Mouse (Mus musculus): Measurements from ENCODE around the gene Cyp4f16. TPM values are rescaled to one million over a fixed set of nuclear protein-coding genes. Genes with fewer than 3 reads are reported as not detected.
"Not testable (repeated sequence)": the region's sequence is repeated elsewhere in the genome, so short reads cannot be mapped to it uniquely, and the experiment has no call there.

Gene Cyp4f16
- polyA plus RNA-seq, 1 experiment from 2014 or later: 23.4 TPM

DNA sequence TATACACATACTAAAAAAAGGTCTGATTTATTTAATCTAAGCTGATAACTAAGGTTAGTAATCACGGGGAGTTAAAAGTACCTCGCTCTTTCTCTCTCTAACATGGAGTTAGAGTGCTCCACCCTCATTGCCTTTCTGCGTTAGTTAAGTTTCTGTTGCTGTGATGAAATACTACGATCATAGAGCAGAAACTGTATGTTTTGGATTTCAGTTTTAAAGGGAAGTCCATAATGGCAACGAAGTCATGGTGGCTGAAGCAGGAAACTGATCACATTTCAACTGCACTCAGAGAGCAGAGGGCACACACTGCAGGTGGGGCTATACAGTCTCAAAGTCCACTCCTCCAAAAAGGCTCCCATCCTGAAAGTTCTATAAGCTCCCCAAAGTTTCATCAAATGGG is 13.5 kb upstream of the Cyp4f16 start:
- WGBS: 92% methylated on average over 5 of the region's 5 CpGs
- Histone ChIP-seq H3K4me3 (no peak overlapping the region), H3K9me3 (no peaks in the 10 kb centered on the region)

DNA sequence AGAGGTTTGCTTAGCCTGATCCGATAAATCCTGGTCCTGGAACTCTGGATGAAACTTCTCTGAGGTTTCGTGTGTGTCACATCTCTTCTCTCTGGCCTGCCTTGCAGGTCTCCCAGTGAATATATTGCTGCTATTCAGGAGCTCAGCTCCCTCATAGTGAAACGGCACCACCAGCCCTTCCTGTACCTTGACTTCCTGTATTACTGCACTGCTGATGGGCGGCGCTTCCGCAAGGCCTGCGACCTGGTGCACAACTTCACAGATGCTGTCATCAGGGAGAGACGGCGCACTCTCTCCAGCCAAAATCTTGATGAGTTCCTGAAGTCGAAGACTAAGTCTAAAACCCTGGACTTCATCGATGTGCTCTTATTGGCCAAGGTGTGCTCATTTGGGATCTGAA is 12.5 kb upstream of the Cyp4f16 start:
- Histone ChIP-seq H3K27me3 (no peaks in the 10 kb centered on the region), H3K9me3 (no peaks in the 10 kb centered on the region), H3K36me3 (peaks cover 53% of the 10 kb centered on the region), H3K4me2 (no peak overlapping the region), H3K27ac (no peak overlapping the region), H3K4me3 (no peak overlapping the region), H3K9ac (no peak overlapping the region), H3K4me1 (replicated peaks) (peaks cover 9% of the 10 kb centered on the region)
- WGBS: 94% methylated on average over 11 of the region's 11 CpGs
- no peak for ATAC-seq (ENCODE audit: low FRiP score)

More for the DNA sequence above, 13.5 kb upstream of the Cyp4f16 start:
- H3K9ac ChIP-seq: no peak overlapping the region
- H3K27me3 ChIP-seq: no peaks in the 10 kb centered on the region
- no peak overlapping the region for H3K27ac ChIP-seq
- no peaks in the 10 kb centered on the region for H3K4me1 ChIP-seq (replicated peaks)
- no peak for ATAC-seq (ENCODE audit: low FRiP score)
- H3K4me2 ChIP-seq: no peak overlapping the region
- H3K36me3 ChIP-seq: peaks cover 55% of the 10 kb centered on the region

DNA sequence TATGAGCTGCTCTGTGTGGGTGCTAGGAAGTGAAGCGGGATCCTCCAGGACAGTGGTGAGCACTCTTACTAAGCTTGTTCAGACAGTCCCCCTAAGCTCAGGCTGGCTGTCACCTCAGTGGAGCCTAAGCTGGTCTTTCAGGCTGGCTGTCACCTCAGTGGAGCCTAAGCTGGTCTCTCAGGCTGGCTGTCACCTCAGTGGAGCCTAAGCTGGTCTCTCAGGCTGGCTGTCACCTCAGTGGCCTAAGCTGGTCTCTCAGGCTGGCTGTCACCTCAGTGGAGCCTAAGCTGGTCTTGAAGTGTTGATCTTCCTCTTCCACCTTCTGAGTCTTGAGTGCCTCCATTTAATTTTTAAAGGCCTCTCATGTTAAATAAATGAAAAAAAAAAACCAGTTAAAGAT is 10.0 kb upstream of the Cyp4f16 start:
- WGBS: 92% methylated on average over 1 of the region's 1 CpGs
- H3K27ac ChIP-seq; H3K4me1 ChIP-seq (replicated peaks); H3K27me3 ChIP-seq; H3K9me3 ChIP-seq; H3K4me3 ChIP-seq; H3K4me2 ChIP-seq; ATAC-seq (ENCODE audit: low FRiP score); H3K9ac ChIP-seq: not testable (repeated sequence)
- peaks cover 38% of the 10 kb centered on the region for H3K36me3 ChIP-seq

DNA sequence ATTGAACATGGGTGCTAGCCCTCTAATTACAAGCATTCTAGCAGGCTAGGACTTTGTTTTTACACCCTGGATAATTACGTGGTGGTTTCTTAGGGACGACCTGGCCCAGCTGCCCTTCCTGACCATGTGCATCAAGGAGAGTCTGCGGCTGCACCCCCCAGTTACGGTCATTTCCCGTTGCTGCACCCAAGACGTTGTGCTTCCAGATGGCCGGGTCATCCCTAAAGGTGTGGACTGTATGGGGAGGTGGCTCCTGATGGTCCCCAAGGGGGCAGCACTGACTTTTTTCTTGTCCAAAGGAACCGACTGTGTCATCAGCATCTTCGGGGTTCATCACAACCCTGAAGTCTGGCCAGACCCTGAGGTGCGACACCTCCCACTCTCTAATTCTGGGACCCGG is 8.6 kb upstream of the Cyp4f16 start:
- WGBS: 89% methylated on average over 11 of the region's 11 CpGs
- no peak for ATAC-seq (ENCODE audit: low FRiP score)
- Histone ChIP-seq H3K36me3 (peaks cover 28% of the 10 kb centered on the region), H3K27me3 (no peaks in the 10 kb centered on the region), H3K4me3 (no peak overlapping the region), H3K9ac (no peak overlapping the region), H3K4me2 (no peak overlapping the region), H3K4me1 (replicated peaks) (peaks cover 9% of the 10 kb centered on the region), H3K9me3 (no peaks in the 10 kb centered on the region), H3K27ac (no peak overlapping the region)

DNA sequence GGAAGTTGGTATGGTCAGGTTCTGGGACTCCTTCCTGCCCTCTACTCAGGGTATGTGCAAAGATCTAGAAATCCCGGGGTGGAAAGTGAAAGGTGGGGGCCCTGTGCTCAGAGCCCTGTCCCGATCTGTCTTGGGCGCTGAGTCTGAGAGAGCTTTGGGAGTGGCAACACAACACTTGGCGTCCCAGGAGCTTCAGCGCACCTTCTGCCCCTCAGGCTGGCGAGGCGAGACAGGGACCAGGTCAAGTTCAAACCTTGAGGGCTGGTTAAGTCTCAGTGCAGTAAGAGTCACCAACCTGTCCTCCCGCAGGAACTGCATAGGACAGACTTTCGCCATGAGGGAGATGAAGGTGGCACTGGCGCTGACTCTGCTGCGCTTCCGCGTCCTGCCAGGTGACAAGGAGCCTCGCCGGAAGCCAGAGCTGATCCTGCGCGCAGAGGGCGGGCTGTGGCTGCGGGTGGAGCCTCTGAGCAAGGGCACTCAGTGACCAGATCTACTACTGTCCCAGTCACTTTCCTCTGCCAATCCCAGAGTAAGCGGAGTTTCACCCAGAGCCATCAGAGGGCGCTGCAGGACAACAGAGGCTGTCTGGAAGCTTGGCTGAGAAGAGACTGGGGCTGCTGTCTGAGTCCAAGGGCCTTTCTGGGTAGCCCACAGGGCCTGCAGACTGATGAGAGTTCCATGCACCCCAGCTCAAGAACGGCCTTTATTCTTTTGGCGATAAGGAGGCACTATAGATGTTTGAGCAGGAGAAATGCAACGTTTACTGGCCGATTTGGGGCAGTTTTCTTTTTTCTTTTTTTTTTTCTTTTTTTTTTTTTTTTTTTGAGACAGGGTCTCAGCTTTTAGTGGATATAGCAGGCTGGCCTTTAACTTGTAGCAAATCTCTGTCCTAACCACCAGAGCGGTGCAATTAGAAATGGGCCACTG is 7.7 kb upstream of the Cyp4f16 start:
- Histone ChIP-seq H3K9ac (peak overlapping the region; percentile 59; the same call in 1 of the 2 replicates), H3K4me3 (0 out of 2 replicates have a peak overlapping the region, but pooled peaks have one; percentile 15), H3K27me3 (no peaks in the 10 kb centered on the region), H3K27ac (no peak overlapping the region), H3K9me3 (no peaks in the 10 kb centered on the region), H3K4me1 (replicated peaks) (peaks cover 9% of the 10 kb centered on the region), H3K4me2 (peak overlapping the region; percentile 46), H3K36me3 (peaks cover 19% of the 10 kb centered on the region)
- ATAC-seq (ENCODE audit: low FRiP score): peak; percentile 59
- WGBS: 20% methylated on average over 26 of the region's 26 CpGs

DNA sequence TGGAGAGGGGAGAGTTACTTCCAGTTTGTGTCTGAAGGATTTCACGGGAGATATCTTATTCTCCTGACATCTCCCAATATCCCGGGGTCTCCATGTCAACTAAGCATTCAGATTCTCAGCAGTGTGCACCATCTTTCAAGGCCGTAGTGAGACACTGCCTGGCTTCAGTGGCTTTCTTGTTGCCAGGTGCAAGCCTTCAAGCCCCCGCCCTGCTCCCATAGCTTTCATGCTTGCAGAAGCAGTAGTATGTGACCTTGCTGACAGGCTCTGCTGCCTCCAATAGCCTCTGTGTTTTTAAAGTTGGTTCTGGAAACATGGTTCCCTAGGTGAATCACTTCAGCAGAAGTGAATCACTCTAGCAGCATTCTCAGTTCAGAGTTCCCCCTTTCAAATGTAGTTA is 4.0 kb upstream of the Cyp4f16 start:
- not testable (repeated sequence) for ATAC-seq (ENCODE audit: low FRiP score); H3K36me3 ChIP-seq; H3K4me3 ChIP-seq; H3K27me3 ChIP-seq; H3K9ac ChIP-seq; H3K4me2 ChIP-seq; H3K9me3 ChIP-seq; H3K27ac ChIP-seq
- H3K4me1 ChIP-seq (replicated peaks): peaks cover 21% of the 10 kb centered on the region
- WGBS: 55% methylated on average over 4 of the region's 4 CpGs

DNA sequence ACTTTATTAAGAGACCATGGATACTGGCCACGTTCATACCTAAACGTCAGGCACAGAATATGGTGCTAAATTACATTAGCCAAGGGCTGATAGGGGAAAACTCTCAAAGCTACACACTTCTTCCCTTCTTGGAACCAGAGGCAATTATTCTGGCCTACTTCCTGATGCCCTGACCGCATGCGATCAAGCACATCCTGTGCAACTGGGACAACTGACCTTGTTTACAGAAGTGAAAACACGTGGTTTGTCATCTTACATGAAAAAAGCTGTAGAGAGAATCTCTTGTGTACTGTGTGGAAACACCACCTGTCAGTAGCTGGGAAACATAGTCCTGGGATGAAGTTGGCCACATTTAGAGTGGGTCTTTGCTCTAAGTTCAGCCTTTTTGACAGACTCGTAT is 2.3 kb upstream of the Cyp4f16 start:
- no peak overlapping the region for H3K9ac ChIP-seq
- peaks cover 16% of the 10 kb centered on the region for H3K4me1 ChIP-seq (replicated peaks)
- no peak overlapping the region for H3K27ac ChIP-seq
- no peak overlapping the region for H3K4me3 ChIP-seq
- H3K36me3 ChIP-seq: no peaks in the 10 kb centered on the region
- no peak overlapping the region for H3K4me2 ChIP-seq
- 85% methylated on average over 6 of the region's 6 CpGs for WGBS
- no peaks in the 10 kb centered on the region for H3K27me3 ChIP-seq
- no peak for ATAC-seq (ENCODE audit: low FRiP score)
- no peaks in the 10 kb centered on the region for H3K9me3 ChIP-seq

DNA sequence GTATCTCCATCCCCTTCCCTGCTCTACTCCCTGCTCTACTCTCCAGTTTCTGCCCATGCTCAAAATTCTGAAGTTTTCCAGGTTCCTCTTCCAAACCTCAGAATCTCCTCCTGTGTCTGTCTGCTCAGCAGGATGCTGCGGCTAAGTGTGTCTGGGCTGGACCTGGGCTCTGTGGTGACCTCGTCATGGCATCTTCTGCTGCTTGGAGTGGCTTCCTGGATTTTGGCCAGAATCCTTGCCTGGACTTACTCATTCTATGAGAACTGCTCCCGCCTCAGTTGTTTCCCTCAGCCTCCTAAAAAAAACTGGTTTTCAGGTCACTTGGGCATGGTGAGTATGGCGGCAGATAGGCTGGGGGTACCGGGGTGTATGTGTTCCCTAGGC is 501 bp downstream of the Cyp4f16 start:
- no peak for ATAC-seq (ENCODE audit: low FRiP score)
- H3K9ac ChIP-seq: peak overlapping the region; percentile 68
- no peak overlapping the region for H3K27ac ChIP-seq
- peak overlapping the region; percentile 46 for H3K4me3 ChIP-seq
- H3K36me3 ChIP-seq: no peaks in the 10 kb centered on the region
- no peaks in the 10 kb centered on the region for H3K27me3 ChIP-seq
- H3K4me1 ChIP-seq (replicated peaks): peaks cover 16% of the 10 kb centered on the region
- H3K4me2 ChIP-seq: peak overlapping the region; percentile 60
- 71% methylated on average over 5 of the region's 5 CpGs for WGBS
- H3K9me3 ChIP-seq: no peaks in the 10 kb centered on the region

DNA sequence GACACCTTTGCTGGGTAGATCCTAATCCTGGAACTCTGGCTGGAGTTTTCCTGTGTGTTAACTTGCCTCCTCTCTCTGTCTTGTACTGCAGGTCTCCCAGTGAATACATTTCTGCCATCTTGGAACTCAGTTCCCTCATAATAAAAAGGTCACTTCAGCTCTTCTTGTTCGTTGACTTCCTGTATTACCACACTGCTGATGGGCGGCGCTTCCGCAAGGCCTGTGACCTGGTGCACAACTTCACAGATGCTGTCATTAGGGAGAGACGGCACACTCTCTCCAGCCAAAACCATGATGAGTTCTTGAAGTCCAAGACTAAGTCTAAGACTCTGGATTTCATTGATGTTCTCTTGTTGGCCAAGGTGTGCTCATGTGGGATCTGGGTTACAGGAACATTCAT is 8.4 kb downstream of the Cyp4f16 start:
- not testable (repeated sequence) for H3K27me3 ChIP-seq; H3K9me3 ChIP-seq; H3K4me3 ChIP-seq; H3K9ac ChIP-seq; H3K4me2 ChIP-seq; ATAC-seq (ENCODE audit: low FRiP score); H3K27ac ChIP-seq; H3K4me1 ChIP-seq (replicated peaks)
- peaks cover 18% of the 10 kb centered on the region; the same call in 1 of the 2 replicates for H3K36me3 ChIP-seq
- 93% methylated on average over 5 of the region's 5 CpGs for WGBS

DNA sequence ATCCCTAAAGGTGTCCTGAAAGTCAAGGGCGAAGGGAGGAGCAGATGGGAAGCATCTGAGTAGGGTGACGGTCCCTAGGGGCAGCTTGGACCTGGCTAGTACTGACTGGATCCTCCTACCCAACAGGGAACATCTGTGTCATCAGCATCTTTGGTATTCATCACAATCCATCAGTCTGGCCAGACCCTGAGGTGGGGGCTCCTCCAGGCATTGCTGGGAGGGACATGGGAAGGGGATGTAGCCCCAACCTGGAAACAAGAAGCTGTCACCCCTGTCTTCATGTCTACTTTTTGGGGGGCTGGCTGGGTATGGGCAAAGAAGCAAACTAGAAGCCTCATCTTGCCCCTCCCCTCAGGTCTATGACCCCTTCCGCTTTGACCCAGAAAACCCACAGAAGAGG is 14.0 kb downstream of the Cyp4f16 start:
- H3K9me3 ChIP-seq, H3K36me3 ChIP-seq, H3K27ac ChIP-seq, H3K27me3 ChIP-seq: not testable (repeated sequence)
- Histone ChIP-seq H3K9ac (peak overlapping the region; percentile 73), H3K4me3 (peak overlapping the region; percentile 41), H3K4me2 (peak overlapping the region; percentile 55), H3K4me1 (replicated peaks) (peaks cover 13% of the 10 kb centered on the region)
- WGBS: 93% methylated on average over 3 of the region's 3 CpGs
- ATAC-seq (ENCODE audit: low FRiP score): peak; percentile 59

DNA sequence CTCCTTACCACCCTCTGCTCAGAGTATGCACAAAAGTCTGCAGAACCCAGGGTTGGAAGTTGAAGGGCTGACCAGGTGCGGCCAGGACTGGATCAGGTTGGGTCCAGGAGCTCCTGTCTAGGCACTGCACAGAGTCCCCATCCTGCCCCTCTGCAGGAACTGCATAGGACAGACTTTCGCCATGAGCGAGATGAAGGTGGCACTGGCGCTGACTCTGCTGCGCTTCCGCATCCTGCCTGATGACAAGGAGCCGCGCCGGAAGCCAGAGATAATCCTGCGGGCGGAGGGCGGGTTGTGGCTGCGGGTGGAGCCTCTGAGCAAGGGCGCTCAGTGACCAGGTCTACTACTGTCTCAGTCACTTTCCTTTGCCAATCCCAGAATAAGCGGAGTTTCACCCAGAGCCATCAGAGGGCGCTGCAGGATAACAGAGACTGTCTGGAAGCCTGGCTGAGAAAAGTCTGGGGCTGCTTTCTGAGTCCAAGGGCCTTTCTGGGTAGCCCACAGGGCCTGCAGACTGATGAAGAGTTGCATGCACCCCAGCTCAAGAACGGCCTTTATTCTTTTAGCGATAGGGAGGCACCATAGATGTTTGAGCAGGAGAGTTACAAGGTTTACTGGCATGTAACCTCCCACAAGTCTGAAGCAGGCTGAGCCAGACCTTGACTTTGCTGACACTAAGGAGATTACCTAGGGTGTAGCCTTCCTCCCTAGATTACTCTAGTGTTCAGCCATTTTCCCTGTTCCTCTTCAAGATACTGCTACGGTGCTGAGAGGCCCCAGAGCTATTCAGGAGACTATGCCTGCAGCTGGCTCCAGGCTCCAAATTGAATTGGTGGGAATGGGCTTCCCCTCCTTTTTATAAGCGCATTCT is 14.8 kb downstream of the Cyp4f16 start:
- peak overlapping the region; percentile 73 for H3K9ac ChIP-seq
- H3K27me3 ChIP-seq: no peaks in the 10 kb centered on the region
- no peaks in the 10 kb centered on the region for H3K36me3 ChIP-seq
- peak overlapping the region; percentile 41 for H3K4me3 ChIP-seq
- peak overlapping the region; percentile 55 for H3K4me2 ChIP-seq
- ATAC-seq (ENCODE audit: low FRiP score): peak; percentile 94
- H3K4me1 ChIP-seq (replicated peaks): peaks cover 13% of the 10 kb centered on the region
- H3K27ac ChIP-seq: peak overlapping the region; percentile 19; the same call in 1 of the 2 replicates
- WGBS: 12% methylated on average over 20 of the region's 20 CpGs
- H3K9me3 ChIP-seq: no peaks in the 10 kb centered on the region

DNA sequence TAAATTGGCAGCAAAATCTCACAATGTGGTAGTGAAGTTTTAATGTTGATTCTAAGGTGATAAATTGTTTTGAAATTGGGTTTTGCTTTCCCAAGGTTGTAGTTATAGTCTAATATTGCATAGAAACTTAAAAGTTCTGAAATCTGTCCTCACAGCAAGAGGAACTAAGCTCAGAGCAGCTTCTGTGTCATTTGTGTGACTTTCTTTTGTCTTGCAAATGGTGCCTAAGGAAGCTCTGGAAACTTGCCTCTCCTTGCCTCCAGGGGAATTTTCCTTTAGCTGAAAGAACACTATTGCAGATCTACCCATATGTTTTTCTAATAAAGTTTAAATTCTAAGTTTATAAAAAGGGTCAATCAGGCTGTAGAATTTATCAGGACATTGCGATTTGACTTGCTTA is 16.7 kb downstream of the Cyp4f16 start:
- not testable (repeated sequence) for H3K4me3 ChIP-seq; H3K4me2 ChIP-seq; H3K27me3 ChIP-seq; H3K9me3 ChIP-seq; H3K36me3 ChIP-seq; H3K9ac ChIP-seq; H3K27ac ChIP-seq; ATAC-seq (ENCODE audit: low FRiP score)
- WGBS: 44% methylated on average over 1 of the region's 1 CpGs
- H3K4me1 ChIP-seq (replicated peaks): peaks cover 13% of the 10 kb centered on the region
